Mouse (Mus musculus) liver, embryonic 14.5 days (tissue): ENCODE measurements around the gene Mctp1.

ENCODE experiments used
- CTCF ChIP-seq: IDR thresholded peaks from 2 replicates; pipeline ENCODE4 v1.5.1; 2016; ENCODE audit warnings: antibody characterized with exemption, low read depth, control low read depth
- EP300 ChIP-seq: IDR thresholded peaks from 2 replicates; pipeline ENCODE4 v1.6.1; 2016; ENCODE audit warnings: antibody characterized with exemption, low read depth

DNA sequence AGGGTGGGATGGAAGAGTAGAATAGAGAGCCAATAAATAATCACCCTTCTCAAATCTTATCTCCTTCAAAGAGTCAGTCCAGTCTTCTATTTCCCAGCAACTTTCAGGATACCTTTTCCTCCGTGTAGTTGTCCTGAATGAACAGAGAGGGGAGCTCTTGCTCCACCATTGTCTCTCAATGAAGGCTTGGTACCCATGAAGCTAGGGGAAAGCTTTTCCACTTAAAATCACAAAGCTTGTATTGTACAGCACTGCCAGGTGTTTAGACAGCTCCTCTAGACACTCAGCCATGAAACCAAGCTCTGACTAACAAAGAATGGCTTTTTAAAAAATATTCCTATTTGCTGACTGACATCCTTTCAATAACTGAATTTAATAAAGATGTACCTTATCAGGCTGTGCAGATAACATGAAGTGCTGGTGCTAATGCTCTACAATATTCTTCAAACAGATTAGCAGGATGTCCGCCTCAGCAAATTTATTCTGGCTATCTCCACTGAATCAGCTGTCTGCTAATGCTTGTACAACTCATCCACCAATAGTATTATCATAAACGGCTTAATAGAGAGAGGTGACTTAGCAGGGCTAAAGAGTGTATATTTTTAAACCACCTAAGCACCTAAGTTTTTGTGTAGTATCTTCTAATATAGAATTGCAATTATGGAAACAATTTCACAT, 417.9 kb downstream of the Mctp1 start:
- TF ChIP-seq CTCF, result no peak
- no peak for TF ChIP-seq EP300
